Mouse (Mus musculus) macrophage (primary cell): ENCODE measurements around the gene Ezh1. TPM values are rescaled to one million over a fixed set of nuclear protein-coding genes. Genes with fewer than 3 reads are reported as not detected.
"Not testable (repeated sequence)": the region's sequence is repeated elsewhere in the genome, so short reads cannot be mapped to it uniquely, and the experiment has no call there.

Experiments used
- H3K27ac ChIP-seq: fragments of 350-480 bp; formaldehyde crosslinking; 2 replicates; pipeline ENCODE4 v1.9.0; 2021
- H3K36me3 ChIP-seq: fragments of 350-480 bp; formaldehyde crosslinking; 2 replicates; pipeline ENCODE4 v1.9.0; 2021; ENCODE audit errors: inconsistent target
- H3K4me3 ChIP-seq: fragments of 350-480 bp; formaldehyde crosslinking; 2 replicates; pipeline ENCODE4 v1.9.0; 2021; ENCODE audit errors: inconsistent target
- H3K79me2 ChIP-seq: fragments of 350-480 bp; formaldehyde crosslinking; 2 replicates; pipeline ENCODE4 v1.9.0; 2021; ENCODE audit errors: inconsistent target
- WGBS: methylation state at CpG from one replicate; pipeline ENCODE4 v1.1.7; 2026; ENCODE audit warnings: inconsistent platforms; ENCODE audit not compliant: missing documents; 5-methylcytosine and 5-hydroxymethylcytosine counted together
- polyA plus RNA-seq: library from polyadenylated mRNA; stranded (reverse); fragments of 250-400 nt; gene quantifications from 3 replicates; pipeline ENCODE4 v1.2.4, GENCODE M21; 2018; ENCODE audit warnings: inconsistent platforms

Ezh1 gene
- polyA plus RNA-seq, 1 experiment from 2014 or later, result 40.4 TPM

DNA sequence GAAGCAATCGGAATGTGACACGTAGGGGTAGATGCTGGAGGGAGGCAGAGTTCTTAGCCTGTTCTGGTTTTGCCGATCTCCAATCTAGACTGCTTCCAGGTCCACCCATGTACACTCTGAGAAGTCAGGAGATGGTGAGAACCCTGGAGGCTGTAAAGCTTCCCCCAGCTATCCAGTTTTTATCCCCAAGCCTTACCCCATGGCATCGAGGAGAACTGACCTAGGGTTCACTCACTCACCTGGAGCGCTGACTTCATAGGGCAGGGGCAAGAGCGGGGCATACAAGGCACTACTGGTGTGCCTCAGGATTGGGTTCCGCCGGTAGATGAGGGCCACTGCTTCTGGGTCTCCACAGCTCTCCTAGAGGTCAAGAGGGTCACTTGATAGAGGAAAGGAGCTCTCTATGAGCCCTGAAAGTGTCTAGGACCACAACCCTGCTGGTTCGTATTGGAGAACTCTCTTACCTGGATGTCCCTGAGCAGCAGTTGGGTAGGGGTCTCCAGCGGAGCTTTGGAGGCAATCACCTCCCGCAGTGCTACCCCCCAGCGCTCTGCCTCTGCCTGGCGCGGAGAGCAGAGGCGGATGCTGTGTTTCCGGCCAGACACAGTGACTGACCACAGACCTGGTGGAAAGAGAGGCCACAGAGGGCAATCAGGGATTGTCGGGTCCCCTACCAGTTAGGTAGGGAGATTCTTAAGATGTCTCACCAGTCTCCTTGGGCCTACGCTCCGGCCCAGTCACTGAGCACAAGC is 58.9 kb downstream of the Ezh1 start:
- Histone ChIP-seq H3K79me2 (no peaks in the 10 kb centered on the region; the same call in 1 of the 2 replicates), H3K27ac (no peak overlapping the region), H3K4me3 (no peak overlapping the region), H3K36me3 (0 out of 2 replicates have a peak, but pooled peaks cover 7% of the 10 kb centered on the region)
- WGBS, result 66% methylated on average over 19 of the region's 19 CpGs

- Histone ChIP-seq H3K36me3 (0 out of 2 replicates have a peak, but pooled peaks cover 7% of the 10 kb centered on the region), H3K79me2 (no peaks in the 10 kb centered on the region; the same call in 1 of the 2 replicates), H3K27ac (no peak overlapping the region), H3K4me3 (no peak overlapping the region)
- 78% methylated on average over 14 of the region's 14 CpGs for WGBS
These were observed 59.9 kb downstream of the Ezh1 start for GRCm38 (mm10) chr11:101166357-101166756.

- H3K4me3 ChIP-seq, result no peak overlapping the region
- H3K27ac ChIP-seq, result no peak overlapping the region
- H3K79me2 ChIP-seq, result no peaks in the 10 kb centered on the region; the same call in 1 of the 2 replicates
- H3K36me3 ChIP-seq, result 0 out of 2 replicates have a peak, but pooled peaks cover 7% of the 10 kb centered on the region
- WGBS, result 55% methylated on average over 35 of the region's 35 CpGs
These were observed 61.3 kb downstream of the Ezh1 start for GRCm38 (mm10) chr11:101164677-101165580.

DNA sequence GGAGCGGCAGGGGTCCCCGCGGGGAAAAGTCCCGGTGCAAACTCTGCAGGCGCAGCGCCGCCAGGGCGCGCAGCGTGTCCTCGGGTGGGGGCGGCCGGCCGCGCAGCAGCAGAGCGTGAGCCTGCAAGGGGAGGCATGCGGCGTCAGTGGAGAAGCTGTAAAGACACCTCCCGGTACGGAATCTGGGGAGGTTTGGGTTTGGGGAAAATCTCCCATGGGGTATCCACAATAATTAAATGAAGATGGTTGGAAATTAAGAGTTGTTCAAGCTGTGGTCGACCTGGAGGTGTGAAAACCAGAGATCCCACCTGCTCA is 62.0 kb downstream of the Ezh1 start:
- Histone ChIP-seq H3K79me2 (no peaks in the 10 kb centered on the region), H3K4me3 (no peak overlapping the region), H3K27ac (no peak overlapping the region), H3K36me3 (0 out of 2 replicates have a peak, but pooled peaks cover 7% of the 10 kb centered on the region)
- 47% methylated on average over 21 of the region's 21 CpGs for WGBS

DNA sequence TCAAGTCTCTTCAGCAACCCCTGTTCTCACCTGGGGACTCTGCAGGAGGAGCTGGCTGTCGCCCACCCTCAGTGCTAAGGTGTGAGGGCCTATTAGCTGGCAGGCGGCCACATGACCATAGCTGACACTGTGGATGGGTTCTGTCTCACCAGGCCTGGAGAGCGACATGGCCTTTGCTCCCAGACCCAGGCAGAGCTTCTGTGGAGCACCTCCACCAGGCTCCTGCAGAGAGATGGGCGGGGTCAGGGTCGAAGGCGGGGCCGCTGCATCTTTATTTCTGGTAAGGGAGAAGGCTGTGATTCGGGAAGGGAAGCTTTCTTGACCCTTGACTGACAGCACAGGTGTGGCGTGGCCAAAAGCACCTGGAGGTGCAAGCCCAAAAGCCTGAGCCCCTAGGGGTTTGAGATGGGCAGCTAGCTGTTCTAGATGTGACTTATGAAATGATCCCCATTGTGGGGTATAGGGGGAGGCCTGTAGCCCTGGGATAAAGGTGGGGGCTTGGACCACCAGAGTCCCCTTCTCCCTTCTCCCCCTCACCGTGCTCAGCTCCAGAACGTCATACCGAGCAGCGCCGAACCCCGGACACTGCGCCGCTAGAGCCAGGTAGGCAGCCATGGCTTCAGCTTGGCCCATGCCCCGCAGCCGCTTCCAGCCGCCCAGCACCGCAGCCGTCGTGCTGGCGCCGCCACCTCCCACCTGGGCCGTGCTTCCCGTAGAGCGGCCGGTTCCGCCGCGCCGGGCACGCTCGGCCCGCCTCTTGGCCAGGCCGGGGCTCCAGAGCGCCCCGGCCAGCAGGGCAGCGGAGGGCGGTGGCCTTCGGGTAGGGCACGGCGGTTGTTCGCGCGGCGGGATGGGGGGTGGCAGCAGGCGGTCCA is 62.5 kb downstream of the Ezh1 start:
- 49% methylated on average over 34 of the region's 49 CpGs for WGBS
- 0 out of 2 replicates have a peak, but pooled peaks cover 7% of the 10 kb centered on the region for H3K36me3 ChIP-seq
- H3K4me3 ChIP-seq, result no peak overlapping the region
- no peak overlapping the region for H3K27ac ChIP-seq
- H3K79me2 ChIP-seq, result no peaks in the 10 kb centered on the region

- no peak overlapping the region for H3K4me3 ChIP-seq
- 0 out of 2 replicates have a peak, but pooled peaks cover 5% of the 10 kb centered on the region for H3K36me3 ChIP-seq
- no peaks in the 10 kb centered on the region for H3K79me2 ChIP-seq
- WGBS, result 92% methylated on average over 5 of the region's 5 CpGs
- no peak overlapping the region for H3K27ac ChIP-seq
These were observed 63.5 kb downstream of the Ezh1 start for GRCm38 (mm10) chr11:101162772-101163171.

DNA sequence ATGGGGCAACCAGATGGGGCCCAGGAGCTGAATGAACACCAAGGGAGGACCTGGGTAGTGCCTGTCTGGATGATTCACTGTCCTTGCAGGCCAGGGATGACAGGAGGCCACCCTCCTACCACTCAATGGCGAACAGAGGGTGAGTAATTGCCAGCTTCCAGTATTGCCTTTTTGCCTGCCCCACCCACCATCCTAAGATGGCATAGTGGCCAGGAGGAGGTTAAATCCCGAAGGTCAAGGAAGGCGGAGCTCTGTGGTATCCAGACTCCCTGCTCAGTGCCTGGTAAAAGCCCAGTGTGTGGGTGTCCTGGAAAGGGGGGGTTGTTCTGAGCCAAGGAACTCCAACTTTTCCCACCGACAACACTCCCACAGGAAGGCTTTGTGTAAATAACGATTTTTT is 64.0 kb downstream of the Ezh1 start:
- Histone ChIP-seq H3K36me3 (0 out of 2 replicates have a peak, but pooled peaks cover under 1% of the 10 kb centered on the region), H3K27ac (no peak overlapping the region), H3K79me2 (no peaks in the 10 kb centered on the region), H3K4me3 (no peak overlapping the region)
- 93% methylated on average over 4 of the region's 5 CpGs for WGBS

DNA sequence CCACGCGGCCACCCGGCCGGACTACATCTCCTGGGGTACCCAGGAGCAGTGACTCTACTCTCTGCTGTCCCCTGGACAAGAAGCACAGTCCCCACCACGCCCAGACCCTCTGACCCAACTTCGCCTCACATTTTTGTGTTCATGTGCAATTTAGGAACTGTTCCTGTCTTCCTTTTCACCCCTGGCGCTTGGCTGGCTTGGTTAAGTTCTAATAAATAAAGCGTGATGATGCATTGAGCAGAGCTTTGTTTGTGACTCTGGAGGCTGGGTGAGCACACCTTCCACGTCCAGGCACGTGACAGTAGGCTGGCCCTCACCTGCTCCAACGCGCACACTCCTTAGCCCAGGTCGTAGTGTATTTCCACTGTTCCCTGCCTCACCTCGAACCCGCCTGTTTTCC is 64.7 kb downstream of the Ezh1 start:
- Histone ChIP-seq H3K4me3 (no peak overlapping the region), H3K79me2 (no peaks in the 10 kb centered on the region), H3K36me3 (no peaks in the 10 kb centered on the region), H3K27ac (no peak overlapping the region)
- 92% methylated on average over 13 of the region's 15 CpGs for WGBS

DNA sequence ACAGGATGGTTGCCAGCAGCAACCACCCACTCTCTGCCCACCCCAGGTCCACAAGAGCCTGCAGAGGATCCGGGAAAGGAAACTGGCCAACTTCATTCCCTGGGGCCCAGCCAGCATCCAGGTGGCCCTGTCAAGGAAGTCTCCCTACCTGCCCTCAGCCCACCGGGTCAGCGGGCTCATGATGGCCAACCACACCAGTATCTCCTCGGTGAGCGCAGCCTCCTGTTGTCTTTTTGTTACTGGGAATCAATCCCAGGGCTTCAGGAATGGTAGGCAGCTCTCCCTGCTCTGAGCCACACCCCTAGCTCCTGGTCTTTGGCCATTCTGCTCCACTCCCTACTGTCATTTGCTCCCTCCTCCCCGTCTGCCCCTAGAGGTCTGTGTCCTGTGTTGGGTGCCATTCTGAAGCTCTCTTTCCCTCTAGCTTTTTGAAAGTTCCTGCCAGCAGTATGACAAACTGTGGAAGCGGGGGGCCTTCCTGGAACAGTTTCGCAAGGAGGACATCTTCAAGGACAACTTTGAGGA is 65.2 kb downstream of the Ezh1 start:
- not testable (repeated sequence) for H3K27ac ChIP-seq, H3K36me3 ChIP-seq, H3K79me2 ChIP-seq, H3K4me3 ChIP-seq
- WGBS, result 89% methylated on average over 4 of the region's 8 CpGs

DNA sequence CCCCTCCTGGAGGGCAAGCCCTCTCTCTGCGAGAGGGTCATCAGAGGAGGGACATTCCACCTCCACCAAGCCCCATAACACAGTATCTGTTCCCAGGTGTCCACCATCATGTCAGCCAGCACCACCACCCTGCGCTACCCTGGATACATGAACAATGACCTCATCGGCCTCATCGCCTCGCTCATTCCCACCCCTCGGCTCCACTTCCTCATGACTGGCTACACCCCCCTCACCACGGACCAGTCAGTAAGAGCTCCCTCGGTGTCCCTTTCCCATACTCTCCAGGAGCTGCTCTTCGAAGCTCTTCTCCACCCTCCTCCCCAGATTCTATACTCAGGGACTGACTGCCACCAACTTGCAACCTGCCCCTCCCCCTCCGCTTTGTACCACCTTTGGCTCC is 66.1 kb downstream of the Ezh1 start:
- WGBS, result 64% methylated on average over 8 of the region's 10 CpGs
- H3K36me3 ChIP-seq, H3K4me3 ChIP-seq, H3K27ac ChIP-seq, H3K79me2 ChIP-seq: not testable (repeated sequence)

GRCm38 (mm10) chr11:101155728-101156371 is 70.4 kb downstream of the Ezh1 start, which contains the start of gene Tubg2:
TSS of gene Tubg2 (plus strand) at chr11:101155907.
- Histone ChIP-seq H3K4me3 (no peak within 1 kb of the TSS), H3K36me3 (no peaks in the 10 kb centered on the region), H3K79me2 (no peaks in the 10 kb centered on the region), H3K27ac (no peak within 1 kb of the TSS)
- WGBS, result 9% methylated on average over 36 of the region's 36 CpGs

GRCm38 (mm10) chr11:101155151-101155550 is 71.1 kb downstream of the Ezh1 start:
- no peaks in the 10 kb centered on the region for H3K36me3 ChIP-seq
- no peaks in the 10 kb centered on the region for H3K79me2 ChIP-seq
- H3K27ac ChIP-seq, result no peak overlapping the region
- 95% methylated on average over 6 of the region's 6 CpGs for WGBS
- H3K4me3 ChIP-seq, result no peak overlapping the region

- no peaks in the 10 kb centered on the region for H3K79me2 ChIP-seq
- H3K27ac ChIP-seq, result no peak overlapping the region
- no peak overlapping the region for H3K4me3 ChIP-seq
- no peaks in the 10 kb centered on the region for H3K36me3 ChIP-seq
These were observed 71.6 kb downstream of the Ezh1 start for GRCm38 (mm10) chr11:101154648-101155047.

DNA sequence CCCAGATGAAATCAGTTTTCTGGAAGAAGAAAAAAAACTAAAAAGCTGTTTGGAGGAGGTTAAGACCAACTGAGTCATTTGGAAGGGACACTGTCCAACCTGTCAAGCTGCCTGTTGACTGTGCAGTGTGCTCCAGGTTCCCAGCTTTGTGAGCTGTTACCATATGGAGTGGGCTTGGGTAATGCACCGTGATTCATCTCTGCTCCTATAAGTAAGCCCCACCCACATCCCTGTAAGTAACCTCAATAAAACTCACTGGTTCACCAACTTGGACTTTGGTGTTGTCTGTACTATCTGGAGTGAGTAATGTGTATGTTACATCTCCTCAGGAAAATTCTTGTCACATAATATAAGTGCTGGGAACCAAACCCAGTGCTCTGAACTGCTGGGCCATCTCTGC is 73.4 kb downstream of the Ezh1 start:
- Histone ChIP-seq H3K4me3 (no peak overlapping the region), H3K79me2 (no peaks in the 10 kb centered on the region), H3K36me3 (no peaks in the 10 kb centered on the region), H3K27ac (no peak overlapping the region)
- WGBS, result 76% methylated on average over 1 of the region's 1 CpGs
